Mouse (Mus musculus) intestine, embryonic 14.5 days (tissue): ENCODE results near the gene Phgr1. TPM values are rescaled to one million over a fixed set of nuclear protein-coding genes. Genes with fewer than 3 reads are reported as not detected.

Experiments
- ATAC-seq: fragments of 200-750 bp; cut with Nextera tagmentation; replicated peaks from 2 replicates; pipeline ENCODE4 v1.8.0; 2017; ENCODE audit warnings: low read depth, moderate number of reproducible peaks, moderate TSS enrichment, moderate library complexity; ENCODE audit not compliant: low FRiP score, low TSS enrichment
- DNase-seq: peaks from one replicate; pipeline ENCODE4 v3.0.0-alpha.2; 2018; ENCODE audit warnings: low spot score
- H3K27ac ChIP-seq: fragments of 300-500 bp; sonication (generic); 2 replicates; pipeline ENCODE4 v1.5.1; 2014; ENCODE audit warnings: low read depth, mild to moderate bottlenecking, control low read depth
- H3K27me3 ChIP-seq: fragments of 300-500 bp; sonication (generic); replicated peaks from 2 replicates; pipeline ENCODE4 v1.6.1; 2014; ENCODE audit warnings: low read length, control low read depth; ENCODE audit not compliant: control insufficient read depth, insufficient read depth
- H3K36me3 ChIP-seq: fragments of 300-500 bp; sonication (generic); 2 replicates; pipeline ENCODE4 v1.6.1; 2014; ENCODE audit warnings: low read length, control low read depth; ENCODE audit not compliant: control insufficient read depth, insufficient read depth
- H3K4me1 ChIP-seq: fragments of 300-500 bp; sonication (generic); replicated peaks from 2 replicates; pipeline ENCODE4 v1.6.1; 2014; ENCODE audit warnings: low read length, control low read depth, mixed read lengths; ENCODE audit not compliant: control insufficient read depth, insufficient read depth
- H3K4me2 ChIP-seq: fragments of 300-500 bp; sonication (generic); 2 replicates; pipeline ENCODE4 v1.6.1; 2014; ENCODE audit warnings: low read length
- H3K4me3 ChIP-seq: fragments of 300-500 bp; sonication (generic); 2 replicates; pipeline ENCODE4 v1.5.1; 2014; ENCODE audit warnings: low read depth, low read length, control low read depth, mixed read lengths
- H3K9ac ChIP-seq: fragments of 300-500 bp; sonication (generic); 2 replicates; pipeline ENCODE4 v1.6.1; 2014; ENCODE audit warnings: mild to moderate bottlenecking, low read length
- H3K9me3 ChIP-seq: fragments of 300-500 bp; sonication (generic); 2 replicates; pipeline ENCODE4 v1.6.1; 2016; ENCODE audit warnings: low read length, control low read depth; ENCODE audit not compliant: control insufficient read depth
- WGBS: fragments of 180-500 bp; shearing (Covaris S2); extraction: QIAGEN DNeasy Blood & Tissue Kit; methylation state at CpG from one replicate; pipeline ENCODE4 v1.1.7; 2014; 5-methylcytosine and 5-hydroxymethylcytosine counted together
- polyA plus RNA-seq: library from polyadenylated mRNA; unstranded; fragments of >200 nt; fragmentation: Nextera tagmentation; extraction: Ambion mirVana; gene quantifications from 2 replicates; pipeline ENCODE4 v1.2.1, GENCODE M21; 2014

Gene Phgr1
- polyA plus RNA-seq, 1 experiment from 2014 or later: 45.1 TPM

- 23% methylated on average over 3 of the region's 3 CpGs for WGBS
- ATAC-seq: no peak
- no peak for DNase-seq
Observed at GRCm38 (mm10) chr2:118805756-118806155, 33.2 kb downstream of the Phgr1 start.

GRCm38 (mm10) chr2:118806860-118807259 lies 34.3 kb downstream of the Phgr1 start:
- 77% methylated on average over 4 of the region's 4 CpGs for WGBS
- Histone ChIP-seq H3K36me3 (no peaks in the 10 kb centered on the region), H3K4me3 (no peak overlapping the region), H3K4me1 (no peaks in the 10 kb centered on the region), H3K9ac (no peak overlapping the region), H3K27me3 (no peaks in the 10 kb centered on the region), H3K4me2 (no peak overlapping the region), H3K9me3 (no peaks in the 10 kb centered on the region), H3K27ac (no peak overlapping the region)
- DNase-seq: no peak
- ATAC-seq: no peak

More at GRCm38 (mm10) chr2:118805756-118806155, 33.2 kb downstream of the Phgr1 start:
- no peak overlapping the region for H3K27ac ChIP-seq
- H3K36me3 ChIP-seq: no peaks in the 10 kb centered on the region
- H3K4me1 ChIP-seq: no peaks in the 10 kb centered on the region
- no peaks in the 10 kb centered on the region for H3K27me3 ChIP-seq
- no peak overlapping the region for H3K9ac ChIP-seq
- no peak overlapping the region for H3K4me3 ChIP-seq
- H3K9me3 ChIP-seq: no peaks in the 10 kb centered on the region
- no peak overlapping the region for H3K4me2 ChIP-seq

DNA sequence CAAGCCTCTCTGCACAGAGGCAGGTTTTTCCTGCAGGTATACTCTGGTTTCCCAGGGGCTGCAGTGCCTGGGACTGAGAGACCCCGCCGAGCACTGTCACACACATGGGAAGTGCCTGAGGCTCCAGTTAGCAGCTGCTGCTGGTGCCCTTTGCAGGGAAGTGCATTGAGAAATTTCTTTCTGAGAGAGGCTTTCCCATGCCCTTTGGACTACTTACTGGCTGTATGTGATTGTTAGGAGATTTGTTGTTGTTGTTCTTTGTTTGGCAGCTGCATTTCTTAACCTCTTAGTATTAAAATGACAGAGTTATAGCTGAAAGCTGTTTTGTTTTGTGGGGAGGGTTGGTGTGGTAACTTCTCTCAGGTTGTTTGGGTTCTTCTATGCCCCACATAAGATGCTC lies 38.3 kb downstream of the Phgr1 start:
- Histone ChIP-seq H3K4me1 (peaks cover 6% of the 10 kb centered on the region; the same call in 1 of the 2 replicates), H3K27me3 (no peaks in the 10 kb centered on the region), H3K9ac (no peak overlapping the region), H3K36me3 (no peaks in the 10 kb centered on the region), H3K4me3 (no peak overlapping the region), H3K9me3 (no peaks in the 10 kb centered on the region), H3K4me2 (no peak overlapping the region), H3K27ac (no peak overlapping the region)
- no peak for ATAC-seq
- DNase-seq: no peak
- 38% methylated on average over 2 of the region's 2 CpGs for WGBS

- ATAC-seq (no peak), DNase-seq (no peak)
- Histone ChIP-seq H3K9ac (no peak overlapping the region), H3K27ac (no peak overlapping the region), H3K4me2 (no peak overlapping the region), H3K36me3 (peaks cover 3% of the 10 kb centered on the region), H3K4me1 (peaks cover 6% of the 10 kb centered on the region; the same call in 1 of the 2 replicates), H3K4me3 (no peak overlapping the region), H3K27me3 (no peaks in the 10 kb centered on the region), H3K9me3 (no peaks in the 10 kb centered on the region)
- WGBS: 57% methylated on average over 1 of the region's 1 CpGs
Observed at GRCm38 (mm10) chr2:118812724-118813123, 40.2 kb downstream of the Phgr1 start.

DNA sequence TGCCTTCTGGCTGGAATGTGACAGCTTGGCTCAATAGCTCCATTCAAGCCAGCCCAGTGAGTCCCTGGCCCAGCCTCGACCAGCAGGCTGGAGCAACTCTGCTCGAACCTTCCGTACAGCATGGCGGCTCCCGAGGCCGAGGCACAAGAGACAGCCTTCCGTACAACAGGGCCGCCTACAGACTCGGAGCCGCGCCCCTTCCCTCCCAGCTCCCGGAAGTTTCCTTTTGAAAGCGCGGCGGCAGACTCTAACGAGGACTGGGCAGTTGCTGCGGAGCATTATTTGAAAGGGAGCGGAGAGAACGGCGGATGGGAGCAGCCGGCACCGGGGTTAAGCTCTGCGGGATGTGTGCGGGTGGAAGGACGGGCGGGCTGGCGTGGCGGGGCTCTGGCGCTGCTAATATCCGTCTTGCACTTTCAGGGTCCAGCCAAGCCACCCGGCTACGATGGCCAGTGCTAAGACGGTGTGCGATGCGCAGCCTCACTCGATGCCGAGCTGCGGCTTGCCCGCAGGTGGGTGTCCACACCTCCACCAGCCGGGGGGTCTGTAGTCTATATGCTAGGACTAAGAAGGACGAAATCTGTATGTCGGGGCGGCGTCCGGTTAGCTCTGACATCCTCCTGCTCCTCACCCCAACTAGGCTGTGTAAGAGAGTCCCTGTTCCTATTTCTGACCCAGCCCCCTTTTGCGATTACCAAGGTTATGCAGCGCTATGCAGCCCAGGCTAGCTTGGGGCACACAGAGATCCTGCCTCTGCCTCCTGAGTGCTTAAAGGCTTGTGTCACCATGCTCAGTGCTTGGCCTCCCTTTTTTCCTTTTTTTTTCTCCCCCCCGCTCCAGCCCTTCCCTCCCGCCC lies 41.6 kb downstream of the Phgr1 start, which contains the start of gene Knstrn:
TSS of gene Knstrn (plus strand) at position 23 of the 856 bp plus-strand sequence.
- peaks cover 18% of the 10 kb centered on the region for H3K36me3 ChIP-seq
- H3K9me3 ChIP-seq: no peaks in the 10 kb centered on the region
- ATAC-seq (peak; percentile 94), DNase-seq (peak; percentile 95)
- peak within 1 kb of the TSS; percentile 76 for H3K9ac ChIP-seq
- under 1% methylated on average over 47 of the region's 49 CpGs for WGBS
- peak within 1 kb of the TSS; percentile 56 for H3K4me2 ChIP-seq
- peak within 1 kb of the TSS; percentile 57; the same call in 1 of the 2 replicates for H3K27ac ChIP-seq
- peak within 1 kb of the TSS; percentile 79 for H3K4me3 ChIP-seq
- H3K27me3 ChIP-seq: no peaks in the 10 kb centered on the region
- H3K4me1 ChIP-seq: peaks cover 6% of the 10 kb centered on the region; the same call in 1 of the 2 replicates

GRCm38 (mm10) chr2:118822800-118823199 lies 50.2 kb downstream of the Phgr1 start:
- ATAC-seq (no peak), DNase-seq (no peak)
- H3K36me3 ChIP-seq: peaks cover 72% of the 10 kb centered on the region
- H3K4me3 ChIP-seq: no peak overlapping the region
- H3K9me3 ChIP-seq: no peaks in the 10 kb centered on the region; the same call in 1 of the 2 replicates
- H3K9ac ChIP-seq: no peak overlapping the region
- WGBS: 90% methylated on average over 5 of the region's 5 CpGs
- H3K27ac ChIP-seq: no peak overlapping the region
- H3K27me3 ChIP-seq: no peaks in the 10 kb centered on the region
- H3K4me1 ChIP-seq: no peaks in the 10 kb centered on the region
- H3K4me2 ChIP-seq: no peak overlapping the region

DNA sequence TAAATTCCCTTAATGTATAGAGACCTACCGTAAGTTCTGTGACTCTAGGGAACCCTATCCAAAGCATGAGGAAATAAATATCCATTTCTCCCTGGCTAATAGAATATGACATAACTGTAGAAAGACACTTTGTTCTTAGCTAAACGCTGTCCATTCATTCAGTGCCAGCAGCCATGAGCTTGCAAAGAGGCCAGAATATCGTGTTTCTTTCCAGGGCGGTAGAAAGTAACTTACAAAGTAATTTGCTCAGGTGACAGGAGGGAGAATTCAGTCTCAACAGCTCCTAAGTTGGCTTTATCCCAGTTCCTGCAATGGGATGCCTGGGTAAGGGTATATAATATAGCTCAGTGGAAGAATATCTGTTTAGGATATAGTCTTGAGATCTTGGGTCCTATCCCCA lies 51.8 kb downstream of the Phgr1 start:
- Histone ChIP-seq H3K27me3 (no peaks in the 10 kb centered on the region), H3K36me3 (peaks cover 69% of the 10 kb centered on the region), H3K4me3 (no peak overlapping the region), H3K4me1 (no peaks in the 10 kb centered on the region), H3K9ac (no peak overlapping the region), H3K27ac (no peak overlapping the region), H3K4me2 (no peak overlapping the region), H3K9me3 (no peaks in the 10 kb centered on the region; the same call in 1 of the 2 replicates)
- ATAC-seq: no peak
- 97% methylated on average over 4 of the region's 4 CpGs for WGBS
- DNase-seq: no peak
